Mouse (Mus musculus) macrophage (primary cell): ENCODE measurements around the gene Olfr815. TPM values are rescaled to one million over a fixed set of nuclear protein-coding genes. Genes with fewer than 3 reads are reported as not detected.
"Not testable (repeated sequence)": the region's sequence is repeated elsewhere in the genome, so short reads cannot be mapped to it uniquely, and the experiment has no call there.

Source experiments
- H3K27ac ChIP-seq: fragments of 350-480 bp; formaldehyde crosslinking; 2 replicates; pipeline ENCODE4 v1.9.0; 2021
- H3K36me3 ChIP-seq: fragments of 350-480 bp; formaldehyde crosslinking; 2 replicates; pipeline ENCODE4 v1.9.0; 2021; ENCODE audit errors: inconsistent target
- H3K4me3 ChIP-seq: fragments of 350-480 bp; formaldehyde crosslinking; 2 replicates; pipeline ENCODE4 v1.9.0; 2021; ENCODE audit errors: inconsistent target
- H3K79me2 ChIP-seq: fragments of 350-480 bp; formaldehyde crosslinking; 2 replicates; pipeline ENCODE4 v1.9.0; 2021; ENCODE audit errors: inconsistent target
- WGBS: methylation state at CpG from one replicate; pipeline ENCODE4 v1.1.7; 2026; ENCODE audit warnings: inconsistent platforms; ENCODE audit not compliant: missing documents; 5-methylcytosine and 5-hydroxymethylcytosine counted together
- polyA plus RNA-seq: library from polyadenylated mRNA; stranded (reverse); fragments of 250-400 nt; gene quantifications from 3 replicates; pipeline ENCODE4 v1.2.4, GENCODE M21; 2018; ENCODE audit warnings: inconsistent platforms
- total RNA-seq, 78 experiments: library from RNA; depleted of rRNA; stranded (reverse); fragments of 250-400 nt; gene quantifications; 1 replicate in 9 of 78; 2 replicates in 24 of 78; 3 replicates in 43 of 78; 4 replicates in 2 of 78; pipeline ENCODE4 v1.2.4; 2018; ENCODE audit warnings: inconsistent platforms in 56 of 78

Olfr815 gene
- total RNA-seq (2018; cell fraction: chromatin; rRNA removed): not detected
- not detected for total RNA-seq (2018; cell fraction: cytosol; rRNA removed)
- not detected for total RNA-seq (2018; cell fraction: nucleus; rRNA removed)
- not detected in 3 replicates for polyA plus RNA-seq

- not testable (repeated sequence) for H3K36me3 ChIP-seq, H3K4me3 ChIP-seq, H3K79me2 ChIP-seq, H3K27ac ChIP-seq
- no CpG with 5 or more reads among the region's 1 CpGs for WGBS
Measured at GRCm38 (mm10) chr10:129905767-129906166, at the start of gene Olfr815. Gene Olfr815 (minus strand): TSS chr10:129905867.

DNA sequence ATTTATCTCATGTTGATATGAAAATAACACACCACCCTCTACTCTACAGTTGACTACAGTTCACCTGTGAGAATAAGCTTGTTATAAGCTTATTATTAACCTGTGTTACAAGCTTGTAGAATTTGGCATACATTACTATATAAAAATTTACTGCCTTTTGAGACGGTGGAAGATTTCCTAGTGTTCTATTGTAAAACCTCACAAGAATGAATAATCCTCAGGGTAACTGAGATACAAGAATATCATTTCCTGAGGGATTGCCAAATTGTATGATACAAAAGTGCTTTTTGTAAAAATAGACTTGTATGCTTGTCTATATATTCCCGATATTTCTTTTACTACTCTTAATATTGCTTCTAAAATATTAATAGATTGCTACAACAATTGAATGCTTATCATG lies 43.3 kb upstream of the Olfr815 start, which contains the start of gene Olfr818:
Gene Olfr818, minus strand, starts transcription at position 101 of the 400 bp plus-strand sequence.
- Histone ChIP-seq H3K36me3 (no peaks in the 10 kb centered on the region), H3K79me2 (no peaks in the 10 kb centered on the region), H3K27ac (no peak within 1 kb of the TSS), H3K4me3 (no peak within 1 kb of the TSS)
- WGBS: 94% methylated on average over 2 of the region's 2 CpGs

DNA sequence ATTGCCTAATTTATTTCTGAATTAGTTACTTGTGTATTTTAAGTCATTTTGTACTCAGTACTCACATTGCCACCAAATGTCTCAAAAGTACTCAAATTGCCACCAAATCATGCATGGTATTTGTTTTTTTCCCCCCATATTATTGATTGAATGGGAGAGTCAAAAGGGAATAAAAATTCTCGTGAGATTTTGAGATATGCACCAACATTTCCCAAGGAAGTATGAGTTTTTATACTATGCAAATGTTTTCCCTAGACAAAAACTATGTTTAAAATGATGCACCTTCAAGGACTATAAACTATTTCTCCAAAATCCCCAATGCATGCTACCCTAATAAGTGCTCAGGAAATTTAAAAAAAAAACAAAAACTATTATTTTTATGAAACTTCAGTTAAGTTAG lies 9.8 kb upstream of the Olfr815 start, which contains the start of gene Olfr816:
Gene Olfr816, minus strand, starts transcription at position 101 of the 400 bp plus-strand sequence.
- H3K27ac ChIP-seq: no peak within 1 kb of the TSS
- no peaks in the 10 kb centered on the region for H3K36me3 ChIP-seq
- H3K4me3 ChIP-seq: no peak within 1 kb of the TSS
- H3K79me2 ChIP-seq: no peaks in the 10 kb centered on the region
- 82% methylated on average over 1 of the region's 1 CpGs for WGBS

GRCm38 (mm10) chr10:129885934-129886333 lies 19.7 kb downstream of the Olfr815 start:
- no peaks in the 10 kb centered on the region for H3K79me2 ChIP-seq
- no peaks in the 10 kb centered on the region for H3K36me3 ChIP-seq
- H3K27ac ChIP-seq: no peak overlapping the region
- H3K4me3 ChIP-seq: no peak overlapping the region
- 88% methylated on average over 7 of the region's 7 CpGs for WGBS

- WGBS: 64% methylated on average over 6 of the region's 6 CpGs
- H3K4me3 ChIP-seq, H3K36me3 ChIP-seq, H3K79me2 ChIP-seq, H3K27ac ChIP-seq: not testable (repeated sequence)
Measured at GRCm38 (mm10) chr10:129885496-129885895, 20.2 kb downstream of the Olfr815 start.

- H3K4me3 ChIP-seq, H3K79me2 ChIP-seq, H3K36me3 ChIP-seq, H3K27ac ChIP-seq: not testable (repeated sequence)
- no CpG with 5 or more reads among the region's 1 CpGs for WGBS
Measured at GRCm38 (mm10) chr10:129879751-129880150, 25.9 kb downstream of the Olfr815 start, which contains the start of gene Olfr814. Gene Olfr814 (minus strand): TSS chr10:129879851.

- Histone ChIP-seq H3K79me2 (no peaks in the 10 kb centered on the region), H3K4me3 (no peak within 1 kb of the TSS), H3K27ac (no peak within 1 kb of the TSS), H3K36me3 (no peaks in the 10 kb centered on the region)
Measured at GRCm38 (mm10) chr10:129855067-129855466, 50.6 kb downstream of the Olfr815 start, which contains the start of gene Olfr813. Gene Olfr813 (plus strand): TSS chr10:129855367.

Other genes with a start within 250 kb of the Olfr815 start
- gene Olfr800, start 248.2 kb downstream of the Olfr815 start, polyA plus RNA-seq: not detected in 3 replicates
- gene Olfr801, start 232.0 kb downstream of the Olfr815 start, polyA plus RNA-seq: not detected in 3 replicates
- gene Olfr802, start 217.7 kb downstream of the Olfr815 start, polyA plus RNA-seq: not detected in 3 replicates
- gene Olfr803, start 211.6 kb downstream of the Olfr815 start, polyA plus RNA-seq: not detected in 3 replicates
- gene Olfr804, start 202.7 kb downstream of the Olfr815 start, polyA plus RNA-seq: not detected in 3 replicates
- gene Olfr805, start 176.5 kb downstream of the Olfr815 start, polyA plus RNA-seq: not detected in 3 replicates
- gene Olfr806, start 163.9 kb downstream of the Olfr815 start, polyA plus RNA-seq: not detected in 3 replicates
- not detected in 3 replicates for gene Olfr807, start 148.1 kb downstream of the Olfr815 start, polyA plus RNA-seq
- gene Olfr808, start 140.4 kb downstream of the Olfr815 start, polyA plus RNA-seq: not detected in 3 replicates
- not detected in 3 replicates for gene Olfr809, start 131.2 kb downstream of the Olfr815 start, polyA plus RNA-seq
- gene Olfr810, start 111.0 kb downstream of the Olfr815 start, polyA plus RNA-seq: not detected in 3 replicates
- not detected in 3 replicates for gene Olfr811, start 101.5 kb downstream of the Olfr815 start, polyA plus RNA-seq
- gene Olfr812, start 59.8 kb downstream of the Olfr815 start, polyA plus RNA-seq: not detected in 3 replicates
- gene Olfr813, start 50.5 kb downstream of the Olfr815 start, polyA plus RNA-seq: not detected in 3 replicates
- gene Olfr814, start 26.0 kb downstream of the Olfr815 start, polyA plus RNA-seq: not detected in 3 replicates
- gene Olfr816, start 9.7 kb upstream of the Olfr815 start, polyA plus RNA-seq: not detected in 3 replicates
- not detected in 3 replicates for gene Olfr818, start 43.2 kb upstream of the Olfr815 start, polyA plus RNA-seq
- not detected in 3 replicates for gene Olfr819, start 61.4 kb upstream of the Olfr815 start, polyA plus RNA-seq
- not detected in 3 replicates for gene Olfr247, start 70.3 kb upstream of the Olfr815 start, polyA plus RNA-seq
- not detected in 3 replicates for gene Gm10310, start 79.2 kb upstream of the Olfr815 start, polyA plus RNA-seq
- not detected in 3 replicates for gene Olfr820, start 106.8 kb upstream of the Olfr815 start, polyA plus RNA-seq
- not detected in 3 replicates for gene Olfr821, start 124.5 kb upstream of the Olfr815 start, polyA plus RNA-seq
- gene Olfr822, start 165.3 kb upstream of the Olfr815 start, polyA plus RNA-seq: not detected in 3 replicates
- gene Olfr823, start 209.5 kb upstream of the Olfr815 start, polyA plus RNA-seq: not detected in 3 replicates
- not detected in 3 replicates for gene Olfr824, start 224.1 kb upstream of the Olfr815 start, polyA plus RNA-seq